Mouse (Mus musculus): ENCODE results near the gene Cmip.
"Not testable (repeated sequence)": the region's sequence is repeated elsewhere in the genome, so short reads cannot be mapped to it uniquely, and the experiment has no call there.

Cmip gene

GRCm38 (mm10) chr8:117406081-117406480 is 149.2 kb downstream of the Cmip start:
- no peak for DNase-seq (ENCODE audit: extremely low read depth, insufficient read length, low spot score)

- no peak for DNase-seq (ENCODE audit: extremely low read depth, insufficient read length, low spot score)
Observed at GRCm38 (mm10) chr8:117408634-117409033, 151.8 kb downstream of the Cmip start.

GRCm38 (mm10) chr8:117409056-117409455 is 152.2 kb downstream of the Cmip start:
- DNase-seq (ENCODE audit: extremely low read depth, insufficient read length, low spot score) = no peak

- no peak for DNase-seq (ENCODE audit: extremely low read depth, insufficient read length, low spot score)
Observed at GRCm38 (mm10) chr8:117410391-117410790, 153.5 kb downstream of the Cmip start.

DNA sequence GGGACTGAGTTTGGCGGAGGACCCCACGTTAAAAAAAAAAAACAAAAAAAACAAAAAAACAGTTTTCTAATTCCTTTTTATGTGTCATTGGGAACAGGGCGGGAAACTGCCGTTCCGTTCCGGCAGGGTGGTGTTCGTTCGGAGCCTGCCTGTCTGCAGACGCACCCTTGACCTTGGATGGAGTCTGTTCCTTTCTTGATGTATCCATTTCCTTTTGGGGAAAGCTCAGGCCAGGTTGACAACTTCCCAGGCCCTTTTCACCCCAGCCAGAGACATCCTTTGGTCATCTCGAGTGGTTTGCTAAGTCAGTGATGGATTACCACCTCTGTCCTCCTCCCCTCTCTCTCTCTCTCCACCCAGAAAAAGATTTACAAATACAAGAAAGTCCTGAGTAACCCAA is 154.0 kb downstream of the Cmip start:
- no peak for DNase-seq (ENCODE audit: extremely low read depth, insufficient read length, low spot score)

GRCm38 (mm10) chr8:117412232-117412631 is 155.4 kb downstream of the Cmip start:
- DNase-seq (ENCODE audit: extremely low read depth, insufficient read length, low spot score) = no peak

GRCm38 (mm10) chr8:117417830-117418229 is 161.0 kb downstream of the Cmip start:
- DNase-seq (ENCODE audit: extremely low read depth, insufficient read length, low spot score) = no peak

DNA sequence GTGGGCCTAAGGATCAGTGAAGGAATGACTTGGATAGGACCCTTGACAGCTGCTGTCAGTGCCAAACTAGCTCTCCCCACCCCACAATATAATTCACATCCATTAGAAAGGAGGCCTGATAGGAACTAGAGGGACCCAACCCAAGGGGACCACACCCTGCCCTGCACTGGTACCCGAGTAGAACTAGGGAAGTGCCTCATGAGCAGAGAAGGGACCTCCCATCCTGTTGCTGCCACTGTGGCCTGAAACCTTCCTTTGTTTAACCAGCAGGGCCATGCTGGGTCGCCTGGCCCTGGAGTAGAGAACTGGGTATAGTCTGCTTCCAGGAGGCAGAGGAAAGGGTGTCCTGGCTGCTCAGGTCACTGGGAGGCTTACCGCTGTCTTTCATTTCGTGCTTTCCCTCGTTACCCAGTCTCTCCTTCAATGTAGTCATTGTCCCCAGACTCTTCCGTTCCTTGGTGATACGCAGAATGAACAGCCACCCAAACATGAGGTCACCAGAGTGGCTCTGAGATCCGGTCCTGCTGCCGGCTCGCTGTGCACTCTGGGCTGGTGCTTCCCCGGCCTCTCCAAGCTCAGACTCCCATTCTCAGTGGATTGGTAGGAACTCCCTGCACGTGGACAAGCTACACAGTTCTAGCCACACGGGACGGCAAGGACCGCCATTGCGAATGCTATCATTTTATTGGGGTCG is 164.1 kb downstream of the Cmip start:
- DNase-seq (ENCODE audit: extremely low read depth, insufficient read length, low spot score) = no peak

GRCm38 (mm10) chr8:117421838-117422237 is 165.0 kb downstream of the Cmip start:
- DNase-seq (ENCODE audit: extremely low read depth, insufficient read length, low spot score) = no peak

- DNase-seq (ENCODE audit: extremely low read depth, insufficient read length, low spot score) = no peak
Observed at GRCm38 (mm10) chr8:117422343-117422742, 165.5 kb downstream of the Cmip start.

GRCm38 (mm10) chr8:117423029-117423428 is 166.2 kb downstream of the Cmip start:
- peak; percentile 57 for DNase-seq (ENCODE audit: extremely low read depth, insufficient read length, low spot score)

DNA sequence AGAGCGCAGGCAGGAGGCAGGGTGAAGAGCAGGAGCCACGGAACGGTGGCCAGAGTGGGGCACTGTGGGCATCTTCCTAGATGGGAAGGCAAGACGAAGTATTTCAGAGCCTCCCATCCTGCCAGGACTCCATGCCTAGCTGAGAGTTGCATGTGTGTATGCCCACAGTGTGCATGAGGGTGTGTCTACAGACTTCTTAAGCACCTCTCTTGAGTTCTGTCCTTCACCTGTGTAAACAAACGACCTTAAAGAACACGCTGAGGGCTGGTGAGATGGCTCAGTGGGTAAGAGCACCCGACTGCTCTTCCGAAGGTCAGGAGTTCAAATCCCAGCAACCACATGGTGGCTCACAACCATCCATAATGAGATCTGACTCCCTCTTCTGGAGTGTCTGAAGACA is 171.0 kb downstream of the Cmip start:
- not testable (repeated sequence) for DNase-seq (ENCODE audit: extremely low read depth, insufficient read length, low spot score)

DNA sequence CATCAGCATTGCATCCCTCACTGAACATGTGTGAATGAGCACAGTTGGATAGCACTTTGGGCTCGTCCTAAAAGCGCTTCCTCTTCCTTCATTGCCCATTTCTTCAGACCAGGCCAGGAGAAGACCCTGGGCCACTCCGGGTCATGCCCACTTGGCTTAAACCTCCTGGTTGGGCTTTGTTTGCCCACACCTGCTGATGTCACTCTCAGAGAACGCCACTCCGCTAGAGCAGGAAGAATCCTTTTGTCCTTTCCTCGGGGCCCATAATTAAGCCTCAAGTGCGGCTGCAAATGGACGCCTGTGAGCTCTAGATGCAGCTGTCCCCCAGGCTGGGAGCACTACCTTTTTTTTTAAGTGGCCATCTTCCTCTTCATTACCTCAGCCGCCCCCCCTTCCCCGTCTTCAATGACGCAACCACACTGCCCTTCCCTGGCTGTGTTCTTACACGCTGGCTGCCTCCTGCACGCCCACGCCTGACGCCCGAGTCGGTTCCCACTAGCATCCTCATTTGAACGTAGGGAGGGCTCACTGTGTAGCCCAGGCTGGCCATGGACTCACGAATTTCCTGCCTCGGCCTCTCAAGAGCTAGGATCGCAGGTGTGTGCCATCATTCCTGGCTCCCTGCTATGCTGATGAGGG is 171.8 kb downstream of the Cmip start:
- no peak for DNase-seq (ENCODE audit: extremely low read depth, insufficient read length, low spot score)

- DNase-seq (ENCODE audit: extremely low read depth, insufficient read length, low spot score) = no peak
Observed at GRCm38 (mm10) chr8:117430624-117431023, 173.8 kb downstream of the Cmip start.

GRCm38 (mm10) chr8:117431554-117431953 is 174.7 kb downstream of the Cmip start:
- no peak for DNase-seq (ENCODE audit: extremely low read depth, insufficient read length, low spot score)

GRCm38 (mm10) chr8:117432111-117432510 is 175.2 kb downstream of the Cmip start:
- no peak for DNase-seq (ENCODE audit: extremely low read depth, insufficient read length, low spot score)

GRCm38 (mm10) chr8:117433968-117434367 is 177.1 kb downstream of the Cmip start:
- no peak for DNase-seq (ENCODE audit: extremely low read depth, insufficient read length, low spot score)

- DNase-seq (ENCODE audit: extremely low read depth, insufficient read length, low spot score) = no peak
Observed at GRCm38 (mm10) chr8:117436786-117437185, 179.9 kb downstream of the Cmip start.

DNA sequence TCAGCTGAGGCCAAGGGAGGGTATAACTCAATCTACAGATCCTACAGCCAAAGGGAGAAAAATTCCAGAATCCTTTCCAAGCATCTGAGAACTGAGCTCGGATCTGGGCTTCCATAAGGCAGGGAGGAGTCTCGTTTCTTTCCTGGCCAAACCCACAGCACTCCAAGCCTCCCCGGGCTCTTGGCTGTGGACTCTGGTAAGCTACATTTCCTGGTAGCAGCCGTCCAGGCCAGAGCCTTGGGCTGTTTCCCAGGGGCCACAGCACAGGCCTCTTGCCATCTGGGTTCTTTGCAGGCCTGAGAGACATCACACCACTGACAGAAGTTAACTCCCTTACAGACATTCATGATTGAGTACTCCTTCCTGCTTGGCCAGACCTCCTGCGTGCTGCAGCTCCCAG is 180.8 kb downstream of the Cmip start:
- DNase-seq (ENCODE audit: extremely low read depth, insufficient read length, low spot score) = no peak

GRCm38 (mm10) chr8:117440317-117440716 is 183.5 kb downstream of the Cmip start:
- DNase-seq (ENCODE audit: extremely low read depth, insufficient read length, low spot score) = no peak

DNA sequence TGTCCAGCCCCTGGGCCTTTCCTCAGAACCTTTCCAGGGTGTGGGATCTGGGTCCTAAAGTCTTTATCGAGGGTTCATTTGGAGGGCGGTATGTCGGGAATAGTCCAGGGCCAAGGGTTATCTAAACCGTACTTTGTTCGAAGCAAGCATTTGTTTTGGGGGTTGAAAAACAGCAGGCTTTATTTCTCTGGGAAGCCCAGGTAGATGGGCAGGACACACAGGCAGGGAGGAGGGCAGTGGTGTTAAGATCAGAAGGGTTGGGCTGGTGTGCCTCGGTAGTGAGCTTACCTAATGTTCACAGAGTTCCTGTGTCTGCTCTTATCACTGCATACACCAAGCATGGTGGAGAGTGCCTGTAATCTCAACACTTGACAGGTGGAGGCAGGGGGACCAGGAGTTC is 183.9 kb downstream of the Cmip start:
- DNase-seq (ENCODE audit: extremely low read depth, insufficient read length, low spot score) = no peak

GRCm38 (mm10) chr8:117445507-117445906 is 188.6 kb downstream of the Cmip start:
- no peak for DNase-seq (ENCODE audit: extremely low read depth, insufficient read length, low spot score)
